Mouse (Mus musculus): ENCODE data around the gene Zmiz1.

DNA sequence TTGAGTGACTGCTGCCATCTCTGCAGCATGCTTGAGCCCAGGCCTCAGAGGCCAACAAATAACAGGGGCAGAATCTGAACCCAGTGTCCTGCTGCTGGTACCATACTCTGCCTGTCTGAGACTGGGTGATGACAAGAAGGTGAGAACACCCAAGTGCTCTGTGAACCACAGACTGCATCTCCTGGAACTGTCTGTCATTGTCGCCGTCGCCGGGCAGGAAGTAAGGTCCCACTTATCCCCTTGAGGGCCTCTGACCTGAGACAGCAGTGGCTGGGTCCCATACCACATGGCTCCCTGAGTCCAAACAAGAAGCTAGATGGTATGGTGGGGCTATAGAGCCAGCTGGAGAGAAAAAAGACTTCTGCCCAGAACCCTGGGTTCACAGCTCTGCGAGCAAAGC lies 100.9 kb downstream of the Zmiz1 start:
- no peak for TF ChIP-seq CTCF (IDR thresholded peaks at IDR 0.05; ENCODE audit: low read depth)
- TF ChIP-seq EP300 (IDR thresholded peaks at IDR 0.05; ENCODE audit: low read depth), result no peak
